Mouse (Mus musculus): ENCODE results near the gene Snorc.

Snorc gene

DNA sequence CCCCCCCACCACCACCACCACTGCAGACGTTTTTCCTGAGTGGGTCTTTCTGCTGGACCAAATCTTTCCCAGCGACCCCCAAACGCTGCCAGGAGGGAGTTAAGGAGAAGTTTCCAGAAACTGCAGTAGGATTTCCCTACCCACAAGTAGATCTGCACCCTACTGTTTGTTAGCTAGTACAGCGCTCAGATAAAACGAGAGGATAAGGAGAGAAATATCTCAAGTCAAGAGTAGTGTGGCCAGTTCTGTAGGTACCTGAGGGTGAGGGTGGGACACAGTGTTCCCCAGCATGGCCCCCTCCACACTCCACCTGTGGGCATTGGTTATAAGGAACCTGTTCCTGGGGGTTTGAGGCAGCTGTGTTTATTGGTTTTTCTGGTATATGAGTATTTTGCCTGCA is 40.8 kb downstream of the Snorc start:
- DNase-seq, result no peak

DNA sequence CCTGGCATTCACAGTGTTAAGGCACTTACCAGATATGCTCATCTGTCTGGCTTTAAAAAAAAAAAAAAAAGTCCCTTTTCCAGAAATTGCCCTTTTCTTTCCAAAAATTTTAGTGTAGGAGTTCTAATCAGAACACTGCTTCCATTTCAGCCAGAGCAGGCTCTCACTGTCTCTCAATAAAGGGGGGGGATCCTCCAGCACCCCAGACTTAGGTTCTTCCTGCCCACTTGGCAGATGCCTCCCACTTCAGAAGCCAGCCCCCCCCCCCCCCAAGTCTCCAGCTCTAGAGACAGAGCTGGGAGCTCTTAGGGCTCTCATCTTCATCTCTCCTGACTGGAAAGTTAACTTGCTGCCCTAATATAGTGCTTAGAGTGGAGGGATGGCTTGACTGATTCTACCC is 50.4 kb downstream of the Snorc start:
- no peak for DNase-seq

- no peak for DNase-seq
Measured at GRCm38 (mm10) chr1:87521523-87521922, 51.5 kb downstream of the Snorc start.

GRCm38 (mm10) chr1:87525041-87525440 is 55.0 kb downstream of the Snorc start:
- no peak for DNase-seq

All from right cerebral cortex, postnatal 4 days (tissue).